Mouse (Mus musculus): Measurements from ENCODE around the gene Vrk1.
A peak's percentile ranks its signal among the peaks of the same experiment; 100 is the strongest.

Vrk1 gene

DNA sequence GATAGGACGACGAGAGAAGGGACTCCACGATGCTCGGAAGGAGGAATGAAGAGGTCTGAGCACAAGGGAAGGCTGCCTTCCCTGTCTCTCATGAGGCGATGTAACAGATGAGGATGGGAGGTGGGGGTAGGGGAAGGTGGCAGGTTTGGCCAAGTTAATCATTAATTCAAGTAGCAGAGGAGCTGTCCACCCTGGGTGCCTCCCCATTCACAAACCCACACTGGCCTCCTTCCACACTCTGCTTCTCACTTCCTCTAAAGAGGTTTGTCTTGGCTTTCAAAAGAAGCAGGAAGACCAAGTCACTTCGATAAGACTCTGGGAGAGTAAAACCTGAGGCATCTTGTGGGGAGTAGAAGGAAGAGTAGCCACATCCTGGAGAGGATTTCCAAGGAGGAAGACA lies 5.3 kb upstream of the Vrk1 start:
- DNase-seq = no peak

DNA sequence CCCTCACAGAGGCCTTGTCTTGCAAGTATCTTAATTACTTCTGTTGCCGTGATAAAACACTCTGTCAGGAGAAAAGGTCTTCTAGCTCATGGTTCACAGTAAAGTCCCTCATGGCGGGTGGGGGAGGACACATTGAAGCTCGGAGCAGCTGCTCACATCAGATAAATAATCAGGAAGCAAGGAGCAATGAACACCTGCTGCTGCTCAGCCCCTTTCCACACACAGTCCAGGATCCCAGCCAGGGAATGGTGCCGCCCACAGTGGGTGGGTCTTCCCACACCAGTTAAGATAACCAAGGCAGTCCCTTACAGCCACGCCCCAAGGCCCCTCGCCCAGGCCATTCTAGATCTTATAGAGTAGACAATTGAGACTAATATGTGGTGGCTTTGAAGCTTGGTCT lies 3.8 kb upstream of the Vrk1 start:
- DNase-seq = no peak

DNA sequence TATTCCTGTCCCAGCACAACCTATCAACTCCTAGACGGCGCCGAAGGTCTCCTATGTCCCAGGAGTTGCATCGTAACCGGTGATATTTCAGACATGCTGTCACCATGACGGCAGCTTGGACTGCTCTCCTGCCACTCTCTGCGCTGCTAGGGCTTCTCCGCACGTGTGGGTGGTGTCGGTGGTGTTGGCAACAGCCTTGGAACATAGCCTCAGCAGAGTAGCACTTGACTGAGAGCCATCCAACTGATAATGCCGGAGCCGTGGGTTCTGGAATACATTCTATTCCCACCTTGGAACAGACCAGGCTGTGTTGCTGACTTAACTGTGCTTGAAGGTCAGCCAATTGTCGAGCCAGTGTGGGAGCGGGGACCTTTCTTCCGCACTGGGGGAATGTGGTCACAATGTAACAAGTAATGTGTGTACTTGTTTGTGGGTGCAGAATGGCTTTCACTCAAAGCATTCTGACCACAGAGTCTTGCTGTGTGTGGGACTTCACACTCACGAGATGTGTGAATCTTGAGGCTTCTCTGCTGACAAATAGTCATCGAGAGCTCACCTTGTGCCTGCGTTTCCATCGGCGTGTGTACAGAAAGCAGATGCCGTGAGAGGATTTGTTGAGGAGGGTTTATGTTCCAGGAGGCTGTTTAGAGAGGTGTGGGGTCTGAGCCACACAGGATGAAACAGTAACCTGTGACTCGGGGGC lies 1.5 kb upstream of the Vrk1 start:
- no peak for DNase-seq

DNA sequence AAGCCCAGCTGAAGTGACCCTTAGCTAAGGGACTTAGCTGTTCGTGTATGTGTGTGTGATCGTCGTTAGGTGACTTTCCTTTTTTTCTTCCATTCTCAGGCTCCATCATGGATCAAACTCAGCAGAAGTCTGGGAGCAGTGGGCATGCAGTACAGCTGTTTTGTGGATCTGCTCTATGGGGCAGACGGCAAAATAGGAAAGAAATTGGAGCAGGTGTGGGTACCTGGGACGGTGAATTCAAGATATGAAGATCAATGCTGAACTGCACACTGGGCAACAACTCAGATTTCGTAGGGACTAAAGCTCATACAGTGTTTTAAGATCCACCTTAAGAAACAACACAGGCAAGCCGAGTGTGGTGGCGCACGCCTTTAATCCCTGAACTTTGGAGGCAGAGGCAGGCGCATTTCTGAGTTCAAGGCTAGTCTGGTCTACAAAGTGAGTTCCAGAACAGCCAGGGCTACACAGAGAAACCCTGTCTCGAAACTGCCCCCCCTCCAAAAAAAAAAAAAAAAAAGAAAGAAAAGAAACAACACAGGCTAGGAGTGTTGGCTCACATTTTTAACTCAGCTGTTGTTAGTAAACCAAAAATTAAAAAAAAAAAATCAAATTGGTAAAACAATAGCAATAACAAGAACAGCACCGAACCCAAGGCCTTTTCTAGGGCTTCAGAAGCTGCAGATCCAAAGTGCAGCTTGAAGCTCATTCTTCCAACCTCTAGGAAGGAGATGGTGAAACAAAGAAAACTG lies 732 bp upstream of the Vrk1 start:
- DNase-seq = no peak

DNA sequence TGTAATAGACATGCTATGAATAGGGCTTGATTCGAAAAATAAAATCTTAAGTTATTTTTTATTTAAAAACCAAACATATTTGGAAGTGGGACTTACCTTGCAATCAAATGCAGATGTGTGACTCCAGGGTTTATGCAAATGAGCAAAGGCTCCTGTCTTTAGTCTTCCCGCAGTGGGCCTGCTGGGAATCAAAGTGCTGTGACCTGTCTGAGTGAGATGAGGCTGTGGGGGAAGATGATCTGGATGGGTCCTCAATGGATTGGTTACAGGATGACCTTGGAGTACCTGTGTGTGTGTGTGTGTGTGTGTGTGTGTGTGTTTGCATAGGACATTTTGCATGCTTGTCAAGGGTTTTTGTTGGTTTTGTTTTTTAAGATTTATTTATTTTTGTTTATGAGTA lies 2.1 kb downstream of the Vrk1 start:
- no peak for DNase-seq

DNA sequence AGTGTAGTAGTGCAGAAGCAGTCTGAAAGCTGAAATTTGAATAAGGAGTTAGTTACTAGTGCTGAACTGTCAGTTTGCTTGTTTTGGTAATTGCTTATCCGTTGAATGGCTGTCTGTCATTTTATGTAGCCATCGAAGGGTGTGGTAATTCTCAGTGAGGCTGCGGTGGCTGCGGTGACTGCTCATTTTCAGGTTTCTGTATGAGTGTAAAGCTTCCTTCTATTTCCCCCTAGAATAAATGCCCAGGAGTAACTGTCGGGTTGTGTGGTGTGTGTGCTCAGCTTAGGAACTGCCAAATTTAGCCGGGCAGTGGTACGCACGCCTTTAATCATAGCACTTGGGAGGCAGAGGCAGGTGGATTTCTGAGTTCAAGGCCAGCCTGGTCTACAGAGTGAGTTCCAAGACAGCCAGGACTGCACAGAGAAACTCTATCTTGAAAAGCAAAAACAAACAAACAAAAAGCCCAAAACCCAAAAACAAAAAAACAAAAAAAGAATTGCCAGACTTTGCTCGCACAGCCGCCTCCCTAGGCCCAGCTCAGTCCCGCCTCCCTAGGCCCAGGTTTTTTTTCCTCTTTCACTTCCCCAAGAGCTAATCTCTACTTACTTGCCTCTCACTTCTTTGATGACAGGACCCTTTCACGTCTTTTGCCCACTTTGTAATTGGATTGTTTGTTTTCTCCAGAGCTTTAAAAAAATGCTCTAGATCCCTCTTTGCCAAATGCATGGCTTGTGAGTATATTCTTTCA lies 6.4 kb downstream of the Vrk1 start:
- DNase-seq = no peak

DNA sequence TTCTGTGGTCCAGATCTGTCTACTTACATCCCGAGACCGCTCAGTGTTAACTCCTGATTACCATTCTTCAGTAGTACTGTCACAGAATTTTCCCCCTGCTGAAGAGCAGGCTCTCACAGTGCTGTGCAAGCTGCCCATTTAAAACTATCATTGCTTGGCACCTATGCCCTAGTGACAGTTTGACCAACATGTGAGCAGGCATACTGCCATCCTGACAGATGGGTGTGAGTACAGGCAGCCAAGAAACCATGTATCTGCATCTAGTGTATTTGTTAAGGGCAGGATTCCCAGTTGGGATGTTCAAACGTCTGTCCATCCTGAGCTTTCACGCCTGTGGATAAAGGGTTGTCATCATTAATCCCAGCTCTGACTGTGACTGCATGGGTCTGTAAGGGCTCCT lies 10.0 kb downstream of the Vrk1 start:
- no peak for DNase-seq

DNA sequence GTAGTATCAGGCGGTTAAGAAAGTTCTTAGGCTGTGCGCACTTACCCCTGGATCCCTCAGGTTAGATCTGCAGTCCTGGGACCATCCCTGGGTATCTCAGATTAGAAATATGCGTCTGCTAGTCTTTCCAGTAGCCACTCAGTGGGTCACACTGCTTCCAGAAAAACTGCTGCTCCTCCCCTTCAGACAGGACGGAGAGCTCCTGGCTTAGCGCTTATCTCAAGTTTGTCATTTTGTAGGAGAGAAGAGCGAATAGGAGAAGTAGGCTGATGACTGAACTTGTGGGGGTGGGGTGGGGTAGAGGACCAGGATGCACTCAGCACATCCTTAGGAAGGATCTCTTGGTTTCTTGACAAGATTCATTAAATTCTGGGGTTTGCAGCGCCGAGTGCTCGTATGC lies 13.6 kb downstream of the Vrk1 start:
- no peak for DNase-seq

DNA sequence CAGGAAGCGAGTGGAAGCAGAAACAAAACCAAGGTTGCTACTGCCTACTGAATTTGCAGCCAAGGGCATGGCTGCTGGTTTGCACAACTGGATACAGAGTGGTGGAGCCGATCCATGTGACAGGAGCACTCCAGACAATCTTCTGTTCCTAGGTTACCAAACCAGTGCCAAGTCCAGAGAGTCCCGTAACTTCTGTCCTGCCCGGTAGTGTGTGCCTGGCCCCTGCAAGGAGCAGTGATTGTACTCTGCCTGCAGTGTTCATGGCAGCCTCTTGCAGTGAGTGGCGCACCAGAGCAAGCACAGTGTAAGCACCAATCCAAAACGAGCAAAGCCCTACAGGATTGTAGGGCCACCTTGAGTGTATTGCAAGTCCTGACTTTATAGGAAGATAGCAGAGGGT lies 15.4 kb downstream of the Vrk1 start:
- DNase-seq = no peak

DNA sequence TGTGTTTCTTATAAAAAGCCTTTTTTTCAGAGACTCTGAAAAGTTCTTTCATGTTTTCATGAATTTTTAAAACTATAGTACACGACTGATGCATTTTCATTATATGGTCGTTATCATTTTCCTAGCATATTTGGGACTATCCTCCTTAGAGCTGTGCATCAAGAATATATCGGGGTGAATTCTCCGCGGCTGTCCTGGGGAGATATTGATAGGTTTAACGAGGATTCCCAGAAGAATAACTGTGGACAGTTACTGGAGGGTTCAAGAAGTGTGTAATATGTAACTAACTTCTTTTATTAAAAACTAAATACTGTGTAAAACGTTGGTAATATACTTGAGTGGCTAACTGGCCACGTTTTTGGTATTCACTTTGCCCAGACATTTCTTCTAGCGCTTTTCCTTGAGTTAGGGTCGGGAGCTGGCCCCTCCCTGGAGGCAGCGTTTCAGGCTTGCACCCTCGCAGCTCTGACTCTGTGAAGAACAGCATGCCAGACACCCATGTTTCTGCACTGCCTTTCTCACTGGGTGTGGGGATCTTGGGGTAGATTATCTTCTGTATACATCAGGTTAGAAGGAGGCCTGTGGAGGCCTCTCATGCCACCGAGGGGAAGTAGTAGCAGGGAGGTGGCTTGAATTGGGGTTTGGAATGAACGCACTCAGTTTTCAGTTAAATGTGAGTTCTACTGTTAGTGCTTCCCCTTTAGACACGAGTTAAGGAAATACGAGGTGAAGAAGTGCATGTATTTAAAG lies 16.5 kb downstream of the Vrk1 start:
- DNase-seq = no peak

DNA sequence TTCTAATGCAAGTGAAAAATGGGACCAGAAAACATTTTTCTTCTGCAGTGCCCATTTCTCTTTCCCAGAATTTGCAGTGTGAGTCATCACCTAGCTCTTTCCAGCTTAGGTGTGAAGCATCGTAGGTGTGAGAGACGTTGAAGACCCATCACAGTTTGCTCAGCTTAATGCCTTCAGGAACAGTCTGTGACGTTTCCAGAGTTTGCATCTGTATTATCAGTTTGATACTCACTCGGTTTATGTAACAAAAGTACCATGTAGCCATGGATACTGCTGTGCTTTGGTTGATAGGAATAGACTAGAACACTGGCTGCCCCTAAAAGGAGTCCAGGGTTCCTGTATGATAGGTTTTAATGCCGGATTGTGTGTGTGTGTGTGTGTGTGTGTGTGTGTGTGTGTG lies 17.3 kb downstream of the Vrk1 start:
- no peak for DNase-seq

DNA sequence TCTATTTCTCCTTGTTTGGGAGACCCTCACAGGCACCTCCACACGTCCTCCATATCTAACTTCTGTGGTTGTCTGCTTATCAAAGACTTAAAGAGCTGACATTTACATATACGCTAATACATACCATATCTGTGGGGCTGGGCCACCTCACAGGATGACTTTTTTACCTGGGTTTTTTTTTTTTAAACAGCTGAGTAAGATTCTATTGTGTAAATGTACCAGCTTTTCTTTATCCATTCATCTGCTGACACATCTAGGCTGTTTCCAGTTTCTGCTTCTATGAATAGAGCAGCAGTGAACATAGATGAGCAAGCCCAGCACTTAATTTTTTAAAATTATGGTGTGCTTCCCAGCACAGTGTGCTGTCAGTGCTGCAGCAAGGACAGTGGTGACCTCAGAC lies 19.6 kb downstream of the Vrk1 start:
- DNase-seq = no peak

DNA sequence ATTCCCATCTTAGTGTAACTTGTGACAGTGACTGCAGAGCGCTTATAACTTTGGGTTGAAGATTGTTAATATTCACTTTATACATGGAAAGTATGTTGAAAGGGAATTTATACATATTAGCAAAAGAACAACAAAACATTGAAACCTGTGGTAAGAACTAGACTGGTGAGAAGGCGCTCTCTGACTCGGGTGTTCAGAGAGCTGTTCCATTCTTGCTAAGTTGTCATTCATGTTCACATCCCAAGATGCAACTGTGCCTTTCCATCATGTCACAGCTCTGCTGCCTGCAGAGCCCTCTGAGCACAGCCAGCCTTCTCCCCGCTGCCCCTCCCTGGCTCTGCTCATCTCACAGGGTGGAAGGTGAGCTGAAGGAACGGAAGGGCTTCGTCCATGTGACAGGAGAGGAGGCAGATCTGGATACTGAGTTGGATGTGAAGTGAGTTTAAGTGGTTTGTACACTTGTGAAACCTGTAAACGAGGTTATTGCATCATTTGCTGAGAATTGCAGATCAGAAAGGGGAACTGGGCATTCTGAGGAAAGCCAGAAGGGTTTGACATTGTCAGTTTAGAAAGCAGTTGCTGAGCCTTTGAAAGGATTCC lies 20.2 kb downstream of the Vrk1 start:
- DNase-seq = no peak

DNA sequence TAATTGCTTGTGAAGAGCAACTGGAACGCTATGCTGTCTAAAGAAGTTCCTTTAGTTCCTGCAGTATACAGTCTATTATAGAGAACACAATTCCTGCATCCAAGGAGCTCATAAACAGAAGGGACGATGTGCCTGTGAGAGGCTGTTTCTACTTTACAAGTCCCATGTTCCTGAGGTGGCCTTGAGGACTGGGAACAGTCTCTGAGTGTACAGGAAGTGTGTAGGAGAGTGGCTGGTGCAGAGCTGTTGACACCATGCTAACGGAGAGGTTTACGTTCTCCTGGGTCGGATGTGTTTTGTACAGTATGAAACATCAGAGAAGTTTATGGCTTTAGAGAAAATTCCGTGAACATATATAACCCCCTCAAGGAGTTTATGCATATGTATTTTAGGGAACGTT lies 20.8 kb downstream of the Vrk1 start:
- no peak for DNase-seq

DNA sequence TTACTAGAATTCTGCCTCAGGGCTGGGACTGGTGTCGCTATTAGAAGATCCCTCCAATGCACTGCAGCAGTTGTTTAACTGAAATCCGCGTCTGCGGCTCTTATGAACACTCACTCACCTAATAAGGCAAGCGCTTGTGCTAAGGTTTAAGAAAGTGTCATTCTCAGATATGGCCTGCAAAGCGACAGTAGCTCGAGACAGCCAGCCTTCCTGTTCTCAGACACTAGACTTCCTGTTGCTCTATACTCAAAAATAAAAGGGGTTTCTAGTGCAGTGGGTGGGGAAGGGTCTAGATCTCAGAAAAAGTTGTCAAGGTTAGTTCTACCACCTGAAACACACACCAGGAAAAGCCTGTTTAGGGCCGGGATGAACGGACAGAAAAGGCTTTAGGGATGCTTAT lies 21.9 kb downstream of the Vrk1 start:
- DNase-seq = no peak

DNA sequence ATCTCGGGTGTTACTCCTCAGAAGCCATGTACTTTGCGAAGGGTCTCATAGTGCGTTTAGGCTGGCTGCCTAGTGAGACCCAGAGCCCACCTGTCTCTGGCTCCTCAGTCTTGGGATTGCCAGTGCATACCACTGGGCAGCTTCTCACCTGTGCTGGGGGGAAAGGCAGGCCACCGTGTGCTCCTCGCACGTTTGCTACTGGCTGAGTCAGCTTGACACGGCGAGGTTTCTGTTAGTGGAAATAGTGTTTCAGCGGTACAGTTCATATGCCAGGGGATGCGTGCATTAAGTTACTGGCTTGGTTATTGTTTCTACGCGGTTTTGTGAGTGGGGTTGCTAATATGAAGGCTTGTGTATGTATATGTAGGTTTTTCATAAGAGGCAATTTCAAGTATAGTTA lies 22.3 kb downstream of the Vrk1 start:
- DNase-seq = no peak

DNA sequence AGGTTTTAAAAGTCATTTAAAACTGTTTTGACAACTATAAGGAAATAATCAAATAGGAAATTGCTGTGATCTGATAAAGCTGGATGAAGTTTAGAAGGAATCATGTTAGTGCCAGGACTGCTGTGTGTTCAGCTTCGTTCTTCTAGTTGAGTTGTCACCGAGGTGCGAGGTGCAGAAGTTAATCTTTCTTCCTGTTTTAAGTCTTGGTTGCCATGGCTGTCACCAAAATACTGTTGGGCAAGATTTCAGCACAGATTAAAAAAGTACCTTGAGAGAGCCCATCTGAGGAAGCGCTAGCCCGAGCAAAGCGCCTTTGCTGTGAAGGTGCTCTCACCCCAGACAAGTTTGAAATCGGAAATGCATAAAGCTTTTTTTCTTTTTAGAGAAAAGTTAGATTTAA lies 24.2 kb downstream of the Vrk1 start:
- no peak for DNase-seq

DNA sequence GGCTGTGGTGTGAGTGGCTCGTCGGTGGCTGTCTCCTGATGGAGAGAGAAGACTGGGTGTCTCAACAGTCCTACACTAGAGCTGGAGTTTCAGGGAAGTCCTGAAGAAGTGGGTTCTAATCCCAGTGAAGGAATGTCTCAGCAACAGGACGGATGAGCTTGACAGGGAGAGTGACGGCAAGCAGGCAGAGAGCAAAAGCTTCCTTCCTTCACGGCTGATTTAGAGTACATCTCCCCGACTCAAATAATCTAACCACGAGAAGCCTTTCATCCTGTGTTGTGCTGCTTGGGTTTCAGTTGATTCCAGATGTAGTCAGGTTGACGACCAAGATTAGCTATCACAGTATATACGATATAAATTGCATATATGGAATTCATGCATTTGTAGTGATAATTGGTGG lies 24.7 kb downstream of the Vrk1 start:
- no peak for DNase-seq

DNA sequence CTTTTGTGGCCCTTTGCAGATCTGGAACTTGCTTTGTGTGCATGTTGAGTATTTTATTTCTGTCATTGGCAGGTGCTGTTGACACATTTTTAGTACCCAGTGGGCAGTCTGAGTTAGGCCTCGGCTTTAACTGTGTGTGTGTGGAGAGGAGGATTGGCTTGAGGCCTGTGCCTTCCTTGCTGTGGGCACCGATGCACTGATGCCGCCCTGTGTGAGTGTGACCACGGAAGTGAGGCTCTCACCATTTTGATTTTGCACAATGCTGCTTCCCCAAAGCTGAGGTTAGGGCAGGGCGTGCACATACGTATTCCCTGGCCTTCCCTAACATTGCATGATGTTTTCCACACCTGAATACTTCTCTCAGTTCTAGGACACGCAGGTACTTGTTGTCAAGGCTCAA lies 30.2 kb downstream of the Vrk1 start:
- no peak for DNase-seq

DNA sequence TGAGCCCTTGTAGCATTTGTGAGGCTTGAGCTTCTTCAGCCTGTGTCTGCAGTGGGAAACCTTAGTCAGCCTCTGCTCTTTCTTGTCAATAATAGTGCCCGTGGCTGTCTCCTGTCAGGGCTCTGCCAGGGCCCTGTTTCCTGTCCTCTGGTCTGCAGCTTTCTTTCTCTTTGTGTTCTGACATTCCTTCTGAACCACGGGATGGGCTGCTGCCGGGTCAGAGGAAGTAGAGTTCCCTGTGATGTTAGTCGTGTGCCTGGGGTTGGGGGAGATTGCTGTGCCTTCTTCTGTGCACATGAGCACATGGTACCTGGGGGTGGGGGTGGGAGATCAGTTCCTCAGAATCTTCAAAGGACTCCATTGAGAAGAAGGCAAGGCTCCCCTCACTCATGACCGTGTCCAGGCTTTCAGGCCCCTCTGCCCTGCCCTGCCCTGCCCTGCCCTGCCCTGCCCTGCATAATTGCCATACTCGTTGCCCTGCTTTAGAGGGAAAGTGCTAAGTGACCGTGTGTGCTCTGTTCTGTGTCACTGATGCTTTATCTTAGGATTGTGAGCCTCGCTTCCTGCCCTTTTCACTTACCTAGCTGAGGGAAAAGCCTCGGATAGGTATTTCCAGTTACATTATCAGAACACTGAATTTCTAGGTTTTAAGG lies 36.2 kb downstream of the Vrk1 start:
- DNase-seq = no peak

DNA sequence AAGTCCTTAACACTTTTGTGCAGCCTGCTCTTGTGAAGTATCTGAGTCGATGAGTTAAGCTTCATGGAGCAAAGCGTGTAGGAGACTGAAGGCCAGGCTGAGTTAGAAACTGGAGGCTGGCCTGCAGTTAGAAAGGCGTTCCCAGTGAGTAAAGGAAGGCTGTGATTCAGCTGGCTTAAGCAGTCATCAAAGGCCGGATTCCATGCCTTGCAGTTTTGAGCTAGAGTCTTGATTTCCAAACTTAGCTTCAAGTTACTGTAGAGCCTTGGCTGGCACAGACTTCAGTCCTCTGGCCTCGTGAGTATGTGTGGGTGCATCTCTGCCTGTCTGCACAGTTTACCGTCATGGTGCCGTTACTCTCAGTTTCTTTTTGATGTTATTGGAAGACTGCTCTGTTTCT lies 42.2 kb downstream of the Vrk1 start:
- no peak for DNase-seq

DNA sequence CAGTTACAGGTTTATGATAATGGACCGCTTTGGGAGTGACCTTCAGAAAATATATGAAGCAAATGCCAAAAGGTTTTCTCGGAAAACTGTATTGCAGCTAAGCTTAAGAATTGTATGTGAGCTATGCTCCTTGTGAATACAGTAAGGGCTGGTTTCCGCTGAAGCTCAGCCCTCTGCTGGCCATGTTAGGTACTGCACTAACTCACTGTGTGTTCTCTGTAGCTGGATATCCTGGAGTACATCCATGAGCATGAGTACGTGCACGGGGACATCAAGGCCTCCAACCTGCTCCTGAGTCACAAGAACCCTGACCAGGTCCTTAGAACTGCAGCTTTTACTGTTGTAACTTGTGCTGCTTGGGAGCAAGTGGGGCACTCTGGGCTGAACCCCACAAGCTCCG lies 45.8 kb downstream of the Vrk1 start:
- DNase-seq = peak; percentile 68 to 91
